24 mouse cellular contexts compared by ENCODE assay signal in the genomic region with DNA sequence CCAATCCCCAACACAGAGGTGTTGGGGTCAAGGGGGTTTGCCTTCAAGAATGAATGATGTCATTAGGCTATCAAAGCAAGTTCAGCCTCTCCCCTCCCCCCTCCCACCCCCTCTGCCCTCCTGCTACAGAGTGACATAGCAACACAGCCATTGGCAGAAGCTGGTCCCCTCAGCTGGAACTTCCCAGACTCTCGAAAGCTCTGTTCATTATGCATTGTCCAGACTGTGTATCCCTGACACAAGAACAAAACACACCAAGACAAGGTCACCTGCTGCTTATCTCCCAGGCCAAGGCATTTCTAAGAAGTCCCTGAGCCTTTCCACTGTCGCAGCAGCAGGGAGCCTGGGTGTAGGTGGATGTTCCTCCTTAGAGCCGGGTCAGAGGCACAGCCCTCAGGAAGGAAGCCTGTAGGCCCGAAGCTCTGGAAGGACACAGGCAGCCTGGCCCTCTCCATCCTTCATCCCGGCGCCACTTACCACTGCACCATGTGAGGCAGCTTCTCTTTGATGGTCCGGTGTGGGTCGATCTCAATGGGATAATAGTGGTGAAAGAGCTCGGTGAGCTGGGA. TPM values are rescaled to one million over a fixed set of nuclear protein-coding genes. Genes with fewer than 3 reads are reported as not detected.
DNase-seq lines count a peak whose midpoint lies in the region; ATAC-seq and TF ChIP-seq lines count a peak whose summit lies in the region.
"Had no signal": no experiment of that assay in that cellular context is flagged by ENCODE, and none has a peak within 500 bp of the region (broad histone marks: within the 10 kb centered on the region; RNA-seq: fewer than 3 reads in every experiment).

No protein-coding gene starts in this region.

- TF ChIP-seq EP300 in liver, postnatal 0 days (IDR thresholded peaks at IDR 0.05; ENCODE audit: low read depth) = no peak

- no peaks in the 10 kb centered on the region for H3K27me3 ChIP-seq in forebrain, embryonic 11.5 days (ENCODE audit: control insufficient read depth, insufficient read depth, low read length)
- H3K27me3 ChIP-seq in forebrain, postnatal 0 days (ENCODE audit: insufficient read depth, low read length) = no peaks in the 10 kb centered on the region
- no peaks in the 10 kb centered on the region for H3K27me3 ChIP-seq in midbrain, embryonic 11.5 days (ENCODE audit: control insufficient read depth, insufficient read depth, low read length)
- no peaks in the 10 kb centered on the region for H3K27me3 ChIP-seq in midbrain, postnatal 0 days (ENCODE audit: insufficient read depth, low read length)
- no peaks in the 10 kb centered on the region for H3K27me3 ChIP-seq in testis, adult 2 months (ENCODE audit: control insufficient read depth, insufficient read depth, low read length)
- no peaks in the 10 kb centered on the region for H3K27me3 ChIP-seq in liver, postnatal 0 days (ENCODE audit: insufficient read depth, low read length)
- H3K27me3 ChIP-seq: CH12.LX; embryonic facial prominence, embryonic 15.5 days; forebrain, embryonic 15.5 days; heart, embryonic 15.5 days; Patski had no signal

- H3K4me1 ChIP-seq in forebrain, embryonic 11.5 days (replicated peaks; ENCODE audit: control insufficient read depth, insufficient read depth, low read length) = peaks cover 5% of the 10 kb centered on the region; the same call in 1 of the 2 replicates
- H3K4me1 ChIP-seq in forebrain, postnatal 0 days (ENCODE audit: insufficient read depth) = peaks cover 7% of the 10 kb centered on the region
- H3K4me1 ChIP-seq in midbrain, embryonic 11.5 days (ENCODE audit: control insufficient read depth, insufficient read depth, low read length) = peaks cover 3% of the 10 kb centered on the region; the same call in 1 of the 2 replicates
- peaks cover 3% of the 10 kb centered on the region; the same call in 1 of the 2 replicates for H3K4me1 ChIP-seq in midbrain, postnatal 0 days (ENCODE audit: insufficient read depth, low read length)
- peaks cover 8% of the 10 kb centered on the region for H3K4me1 ChIP-seq in testis, adult 2 months (ENCODE audit: control insufficient read depth, insufficient read depth, low read length)
- H3K4me1 ChIP-seq in liver, postnatal 0 days (ENCODE audit: insufficient read depth) = peaks cover 9% of the 10 kb centered on the region

- no peak overlapping the region for H3K9ac ChIP-seq in forebrain, embryonic 11.5 days (ENCODE audit: low read length)
- H3K9ac ChIP-seq in forebrain, postnatal 0 days = no peak overlapping the region
- no peak overlapping the region for H3K9ac ChIP-seq in midbrain, embryonic 11.5 days (ENCODE audit: low read length)
- no peak overlapping the region for H3K9ac ChIP-seq in midbrain, postnatal 0 days (replicated peaks; ENCODE audit: low read length, poor library complexity, severe bottlenecking)
- no peak overlapping the region for H3K9ac ChIP-seq in liver, postnatal 0 days (replicated peaks)
- H3K9ac ChIP-seq: embryonic facial prominence, embryonic 15.5 days; forebrain, embryonic 15.5 days; heart, embryonic 15.5 days had no signal

- no peak overlapping the region for H3K4me3 ChIP-seq in forebrain, embryonic 11.5 days (ENCODE audit: low read depth, low read length)
- no peak overlapping the region for H3K4me3 ChIP-seq in forebrain, postnatal 0 days (ENCODE audit: low read depth, low read length)
- no peak overlapping the region for H3K4me3 ChIP-seq in midbrain, embryonic 11.5 days (ENCODE audit: low read depth, low read length)
- no peak overlapping the region for H3K4me3 ChIP-seq in midbrain, postnatal 0 days (ENCODE audit: low read depth, low read length)
- H3K4me3 ChIP-seq in testis, adult 2 months (ENCODE audit: control insufficient read depth, low read depth, low read length) = no peak overlapping the region
- H3K4me3 ChIP-seq in liver, postnatal 0 days (ENCODE audit: low read depth, low read length) = no peak overlapping the region
- H3K4me3 ChIP-seq: embryonic facial prominence, embryonic 15.5 days; erythroblast, embryonic 14.5 days; forebrain, embryonic 10.5 days; forebrain, embryonic 15.5 days; heart, adult 2 months; heart, embryonic 15.5 days had no signal

- no peak overlapping the region for H3K4me2 ChIP-seq in forebrain, embryonic 11.5 days (ENCODE audit: low read depth, low read length, severe bottlenecking)
- H3K4me2 ChIP-seq in forebrain, postnatal 0 days (ENCODE audit: low read depth) = no peak overlapping the region
- H3K4me2 ChIP-seq in midbrain, embryonic 11.5 days = no peak overlapping the region
- H3K4me2 ChIP-seq in midbrain, postnatal 0 days (ENCODE audit: low read depth, low read length, poor library complexity, severe bottlenecking) = no peak overlapping the region
- H3K4me2 ChIP-seq in liver, postnatal 0 days (ENCODE audit: low read depth, low read length) = no peak overlapping the region
- H3K4me2 ChIP-seq: embryonic facial prominence, embryonic 15.5 days; forebrain, embryonic 15.5 days; heart, embryonic 11.5 days; heart, embryonic 15.5 days had no signal

- no peak overlapping the region for H3K27ac ChIP-seq in forebrain, embryonic 11.5 days (ENCODE audit: low read depth, low read length)
- no peak overlapping the region for H3K27ac ChIP-seq in forebrain, postnatal 0 days (ENCODE audit: low read depth, low read length)
- H3K27ac ChIP-seq in midbrain, embryonic 11.5 days (ENCODE audit: low read depth, low read length) = no peak overlapping the region
- H3K27ac ChIP-seq in midbrain, postnatal 0 days (ENCODE audit: low read depth, low read length) = no peak overlapping the region
- peak overlapping the region; percentile 37 for H3K27ac ChIP-seq in testis, adult 2 months (ENCODE audit: control insufficient read depth, insufficient read depth, low read depth, low read length)
- H3K27ac ChIP-seq in liver, postnatal 0 days (ENCODE audit: low read depth) = no peak overlapping the region
- H3K27ac ChIP-seq: embryonic facial prominence, embryonic 15.5 days; forebrain, embryonic 10.5 days; forebrain, embryonic 15.5 days; heart, adult 2 months; heart, embryonic 15.5 days had no signal

- DNase-seq in forebrain, embryonic 11.5 days (ENCODE audit: low spot score) = peak; percentile 35
- DNase-seq in forebrain, postnatal 0 days = no peak
- DNase-seq in midbrain, embryonic 11.5 days (ENCODE audit: low spot score, missing footprints) = peak; percentile 66
- no peak for DNase-seq in midbrain, postnatal 0 days (ENCODE audit: low spot score)
- no peak for DNase-seq in liver, postnatal 0 days
- DNase-seq: adrenal gland, postnatal 14 days; cerebellum, adult 18-20 months; cerebellum, adult 9-11 months; cerebellum, postnatal 36 days; embryo, embryonic 11 days; gastrocnemius, postnatal 14 days; heart, adult 2 months; heart, postnatal 14 days had no signal

- WGBS in forebrain, embryonic 11.5 days = 74% methylated on average over 9 of the region's 9 CpGs
- 78% methylated on average over 9 of the region's 9 CpGs for WGBS in forebrain, postnatal 0 days
- WGBS in midbrain, embryonic 11.5 days = 40% methylated on average over 9 of the region's 9 CpGs
- 19% methylated on average over 9 of the region's 9 CpGs for WGBS in midbrain, postnatal 0 days
- WGBS in liver, postnatal 0 days (ENCODE audit: insufficient replicate concordance) = 83% methylated on average over 9 of the region's 9 CpGs

- no peak for TF ChIP-seq POLR2A in testis, adult 2 months (IDR thresholded peaks at IDR 0.05; ENCODE audit: control insufficient read depth, low read depth, low read length)

- no peaks in the 10 kb centered on the region for H3K9me3 ChIP-seq in forebrain, embryonic 11.5 days (ENCODE audit: control insufficient read depth, low read length)
- H3K9me3 ChIP-seq in forebrain, postnatal 0 days (ENCODE audit: low read length) = no peaks in the 10 kb centered on the region
- H3K9me3 ChIP-seq in midbrain, embryonic 11.5 days (ENCODE audit: control insufficient read depth, low read length) = no peaks in the 10 kb centered on the region
- H3K9me3 ChIP-seq in midbrain, postnatal 0 days (ENCODE audit: low read length) = no peaks in the 10 kb centered on the region
- no peaks in the 10 kb centered on the region for H3K9me3 ChIP-seq in liver, postnatal 0 days (ENCODE audit: low read length)
- H3K9me3 ChIP-seq: embryonic facial prominence, embryonic 15.5 days; forebrain, embryonic 10.5 days; forebrain, embryonic 15.5 days; heart, embryonic 15.5 days had no signal

- ATAC-seq in forebrain, embryonic 11.5 days (replicated peaks; ENCODE audit: low FRiP score) = no peak
- no peak for ATAC-seq in forebrain, postnatal 0 days
- ATAC-seq in midbrain, embryonic 11.5 days (ENCODE audit: low FRiP score) = no peak
- ATAC-seq in midbrain, postnatal 0 days (ENCODE audit: low FRiP score) = no peak
- no peak for ATAC-seq in liver, postnatal 0 days
- ATAC-seq: forebrain, embryonic 15.5 days; hindbrain, embryonic 16.5 days; inflammation-experienced regulatory T-cells, adult 6 months; Patski had no signal

- peaks cover 4% of the 10 kb centered on the region; the same call in 1 of the 2 replicates for H3K36me3 ChIP-seq in forebrain, embryonic 11.5 days (ENCODE audit: control insufficient read depth, insufficient read depth, low read length)
- peaks cover 26% of the 10 kb centered on the region for H3K36me3 ChIP-seq in forebrain, postnatal 0 days (ENCODE audit: insufficient read depth)
- 0 out of 2 replicates have a peak, but pooled peaks cover 2% of the 10 kb centered on the region for H3K36me3 ChIP-seq in midbrain, embryonic 11.5 days (ENCODE audit: control insufficient read depth, insufficient read depth, low read length)
- peaks cover 19% of the 10 kb centered on the region for H3K36me3 ChIP-seq in midbrain, postnatal 0 days (ENCODE audit: insufficient read depth, low read length)
- no peaks in the 10 kb centered on the region for H3K36me3 ChIP-seq in testis, adult 2 months (ENCODE audit: control insufficient read depth, insufficient read depth, low read length)
- no peaks in the 10 kb centered on the region for H3K36me3 ChIP-seq in liver, postnatal 0 days (replicated peaks; ENCODE audit: insufficient read depth, low read length)

- no peak for TF ChIP-seq CTCF in forebrain, postnatal 0 days (IDR thresholded peaks at IDR 0.05; ENCODE audit: low read depth)
- TF ChIP-seq CTCF in midbrain, postnatal 0 days (IDR thresholded peaks at IDR 0.05) = no peak
- no peak for TF ChIP-seq CTCF in testis, adult 2 months (IDR thresholded peaks at IDR 0.05; ENCODE audit: control insufficient read depth, insufficient read depth, insufficient replicate concordance, low read depth, low read length)
- TF ChIP-seq CTCF in liver, postnatal 0 days (IDR thresholded peaks at IDR 0.05; ENCODE audit: low read depth) = no peak

RNA-seq across cellular contexts. Expression of a gene that starts 5.8 kb away (rescaled TPM):
- polyA plus RNA-seq in forebrain, embryonic 11.5 days (2014; fragmentation: Nextera tagmentation; extraction: Ambion mirVana) = 104 and 115 TPM in 2 replicates
- total RNA-seq in forebrain, postnatal 0 days (2014; rRNA removed) = 63.0 and 80.5 TPM in 2 replicates
- polyA plus RNA-seq in forebrain, postnatal 0 days (2015; fragmentation: Nextera tagmentation; extraction: Ambion mirVana) = 113 and 118 TPM in 2 replicates
- polyA plus RNA-seq in midbrain, embryonic 11.5 days (2014; fragmentation: Nextera tagmentation; extraction: Ambion mirVana) = 88.9 and 91.6 TPM in 2 replicates
- 57.2 and 58.5 TPM in 2 replicates for total RNA-seq in midbrain, postnatal 0 days (2014; rRNA removed)
- 111 and 113 TPM in 2 replicates for polyA plus RNA-seq in midbrain, postnatal 0 days (2015; fragmentation: Nextera tagmentation; extraction: Ambion mirVana)
- polyA plus RNA-seq in testis, adult 2 months (2012; rRNA removed) = 145 and 152 TPM in 2 replicates
- polyA plus RNA-seq in liver, postnatal 0 days (2015; fragmentation: Nextera tagmentation; extraction: Ambion mirVana) = 11.1 and 11.9 TPM in 2 replicates

RNA-seq across cellular contexts. Expression of a gene that starts 6.0 kb away (rescaled TPM):
- polyA plus RNA-seq in forebrain, embryonic 11.5 days (2014; fragmentation: Nextera tagmentation; extraction: Ambion mirVana) = 0.41 and 0.85 TPM in 2 replicates
- total RNA-seq in forebrain, postnatal 0 days (2014; rRNA removed) = 0.29 and 0.46 TPM in 2 replicates
- 0.53 and 0.65 TPM in 2 replicates for polyA plus RNA-seq in forebrain, postnatal 0 days (2015; fragmentation: Nextera tagmentation; extraction: Ambion mirVana)
- 0.44 and 0.61 TPM in 2 replicates for polyA plus RNA-seq in midbrain, embryonic 11.5 days (2014; fragmentation: Nextera tagmentation; extraction: Ambion mirVana)
- total RNA-seq in midbrain, postnatal 0 days (2014; rRNA removed) = 0.22 and 0.61 TPM in 2 replicates
- polyA plus RNA-seq in midbrain, postnatal 0 days (2015; fragmentation: Nextera tagmentation; extraction: Ambion mirVana) = 0.45 and 0.65 TPM in 2 replicates
- 422 and 444 TPM in 2 replicates for polyA plus RNA-seq in testis, adult 2 months (2012; rRNA removed)
- polyA plus RNA-seq in liver, postnatal 0 days (2015; fragmentation: Nextera tagmentation; extraction: Ambion mirVana) = 0.07 TPM in 2 replicates
- polyA plus RNA-seq: erythroblast, embryonic 14.5 days had no signal

RNA-seq across cellular contexts. Expression of a gene that starts 20.3 kb away (rescaled TPM):
- 36.6 and 41.2 TPM in 2 replicates for polyA plus RNA-seq in forebrain, embryonic 11.5 days (2014; fragmentation: Nextera tagmentation; extraction: Ambion mirVana)
- total RNA-seq in forebrain, postnatal 0 days (2014; rRNA removed) = 18.1 and 34.6 TPM in 2 replicates
- 23.3 and 23.4 TPM in 2 replicates for polyA plus RNA-seq in forebrain, postnatal 0 days (2015; fragmentation: Nextera tagmentation; extraction: Ambion mirVana)
- 33.0 and 36.2 TPM in 2 replicates for polyA plus RNA-seq in midbrain, embryonic 11.5 days (2014; fragmentation: Nextera tagmentation; extraction: Ambion mirVana)
- total RNA-seq in midbrain, postnatal 0 days (2014; rRNA removed) = 29.0 and 33.9 TPM in 2 replicates
- polyA plus RNA-seq in midbrain, postnatal 0 days (2015; fragmentation: Nextera tagmentation; extraction: Ambion mirVana) = 19.9 and 21.8 TPM in 2 replicates
- polyA plus RNA-seq in testis, adult 2 months (2012; rRNA removed) = 6.6 and 7.7 TPM in 2 replicates
- polyA plus RNA-seq in liver, postnatal 0 days (2015; fragmentation: Nextera tagmentation; extraction: Ambion mirVana) = 7.4 and 9.0 TPM in 2 replicates

RNA-seq across cellular contexts. Expression of a gene that starts 21.1 kb away (rescaled TPM):
- 17.8 and 18.9 TPM in 2 replicates for polyA plus RNA-seq in forebrain, embryonic 11.5 days (2014; fragmentation: Nextera tagmentation; extraction: Ambion mirVana)
- 16.8 and 27.1 TPM in 2 replicates for total RNA-seq in forebrain, postnatal 0 days (2014; rRNA removed)
- polyA plus RNA-seq in forebrain, postnatal 0 days (2015; fragmentation: Nextera tagmentation; extraction: Ambion mirVana) = 17.9 and 19.8 TPM in 2 replicates
- 19.3 and 19.7 TPM in 2 replicates for polyA plus RNA-seq in midbrain, embryonic 11.5 days (2014; fragmentation: Nextera tagmentation; extraction: Ambion mirVana)
- total RNA-seq in midbrain, postnatal 0 days (2014; rRNA removed) = 24.4 and 26.0 TPM in 2 replicates
- 23.4 and 23.7 TPM in 2 replicates for polyA plus RNA-seq in midbrain, postnatal 0 days (2015; fragmentation: Nextera tagmentation; extraction: Ambion mirVana)
- 8.5 and 9.0 TPM in 2 replicates for polyA plus RNA-seq in testis, adult 2 months (2012; rRNA removed)
- polyA plus RNA-seq in liver, postnatal 0 days (2015; fragmentation: Nextera tagmentation; extraction: Ambion mirVana) = 3.4 and 4.6 TPM in 2 replicates
- total RNA-seq: CH12.LX had no signal
- polyA plus RNA-seq: erythroblast, embryonic 14.5 days had no signal

RNA-seq across cellular contexts. Expression of a gene that starts 36.8 kb away (rescaled TPM):
- 15.5 and 15.7 TPM in 2 replicates for polyA plus RNA-seq in forebrain, embryonic 11.5 days (2014; fragmentation: Nextera tagmentation; extraction: Ambion mirVana)
- total RNA-seq in forebrain, postnatal 0 days (2014; rRNA removed) = 60.1 and 73.9 TPM in 2 replicates
- polyA plus RNA-seq in forebrain, postnatal 0 days (2015; fragmentation: Nextera tagmentation; extraction: Ambion mirVana) = 7.8 and 9.6 TPM in 2 replicates
- polyA plus RNA-seq in midbrain, embryonic 11.5 days (2014; fragmentation: Nextera tagmentation; extraction: Ambion mirVana) = 13.8 and 14.0 TPM in 2 replicates
- total RNA-seq in midbrain, postnatal 0 days (2014; rRNA removed) = 57.4 and 66.2 TPM in 2 replicates
- 9.1 and 10.3 TPM in 2 replicates for polyA plus RNA-seq in midbrain, postnatal 0 days (2015; fragmentation: Nextera tagmentation; extraction: Ambion mirVana)
- 10.2 and 11.2 TPM in 2 replicates for polyA plus RNA-seq in testis, adult 2 months (2012; rRNA removed)
- 0.88 and 1.3 TPM in 2 replicates for polyA plus RNA-seq in liver, postnatal 0 days (2015; fragmentation: Nextera tagmentation; extraction: Ambion mirVana)

Comparison
In these comparisons a context has a peak if more than half of its experiments do, and no peak if none do; other contexts are left out.
1. DNase-seq: peak in forebrain, embryonic 11.5 days (single experiment) and midbrain, embryonic 11.5 days (single experiment); none in forebrain, postnatal 0 days (single experiment), midbrain, postnatal 0 days (single experiment) and liver, postnatal 0 days (single experiment).
2. RNA of a gene that starts 6.0 kb away (polyA plus RNA-seq): 422 to 444 TPM in testis, adult 2 months; 0.45 to 0.65 TPM in midbrain, postnatal 0 days, 0.53 to 0.65 TPM in forebrain, postnatal 0 days, 0.44 to 0.61 TPM in midbrain, embryonic 11.5 days, 0.41 to 0.85 TPM in forebrain, embryonic 11.5 days and 0.07 TPM in liver, postnatal 0 days; every median in the first group is over 100 times any median in the second.